Mouse (Mus musculus): ENCODE data around the gene Hspa4. TPM values are rescaled to one million over a fixed set of nuclear protein-coding genes. Genes with fewer than 3 reads are reported as not detected.
"Not testable (repeated sequence)": the region's sequence is repeated elsewhere in the genome, so short reads cannot be mapped to it uniquely, and the experiment has no call there.

Gene Hspa4
- polyA plus RNA-seq, 1 experiment from 2014 or later: 52.6 TPM

- Histone ChIP-seq H3K27ac (ENCODE audit: low read length) (no peak overlapping the region), H3K36me3 (ENCODE audit: control insufficient read depth, insufficient read depth) (no peaks in the 10 kb centered on the region), H3K27me3 (replicated peaks; ENCODE audit: control insufficient read depth, insufficient read depth, low read length) (no peaks in the 10 kb centered on the region), H3K9me3 (ENCODE audit: control insufficient read depth, low read length) (no peaks in the 10 kb centered on the region), H3K9ac (replicated peaks; ENCODE audit: low read depth, low read length) (peak overlapping the region; percentile 45; the same call in 1 of the 2 replicates), H3K4me3 (replicated peaks; ENCODE audit: low read length) (no peak overlapping the region), H3K4me1 (replicated peaks; ENCODE audit: control insufficient read depth, insufficient read depth, low read length) (peaks cover 32% of the 10 kb centered on the region), H3K4me2 (ENCODE audit: low read length) (peak overlapping the region; percentile 95; the same call in 1 of the 2 replicates)
- WGBS: 83% methylated on average over 7 of the region's 7 CpGs
- no peak for ATAC-seq
These were observed 2.1 kb downstream of the Hspa4 start for GRCm38 (mm10) chr11:53297947-53298860.

- no peaks in the 10 kb centered on the region for H3K27me3 ChIP-seq (replicated peaks; ENCODE audit: control insufficient read depth, insufficient read depth, low read length)
- WGBS: 77% methylated on average over 4 of the region's 4 CpGs
These were observed 3.4 kb downstream of the Hspa4 start for GRCm38 (mm10) chr11:53296880-53297279.

GRCm38 (mm10) chr11:53294441-53294840 is 5.8 kb downstream of the Hspa4 start:
- no peak for ATAC-seq
- no peaks in the 10 kb centered on the region for H3K9me3 ChIP-seq (ENCODE audit: control insufficient read depth, low read length)
- WGBS: 93% methylated on average over 5 of the region's 5 CpGs
- no peak overlapping the region for H3K4me2 ChIP-seq (ENCODE audit: low read length)
- H3K9ac ChIP-seq (replicated peaks; ENCODE audit: low read depth, low read length): no peak overlapping the region
- H3K4me3 ChIP-seq (replicated peaks; ENCODE audit: low read length): no peak overlapping the region
- H3K27ac ChIP-seq (ENCODE audit: low read length): no peak overlapping the region
- H3K36me3 ChIP-seq (ENCODE audit: control insufficient read depth, insufficient read depth): peaks cover 8% of the 10 kb centered on the region
- H3K4me1 ChIP-seq (replicated peaks; ENCODE audit: control insufficient read depth, insufficient read depth, low read length): peaks cover 23% of the 10 kb centered on the region
- H3K27me3 ChIP-seq (replicated peaks; ENCODE audit: control insufficient read depth, insufficient read depth, low read length): no peaks in the 10 kb centered on the region

More at GRCm38 (mm10) chr11:53296880-53297279, 3.4 kb downstream of the Hspa4 start:
- Histone ChIP-seq H3K9ac (replicated peaks; ENCODE audit: low read depth, low read length) (no peak overlapping the region), H3K4me2 (ENCODE audit: low read length) (no peak overlapping the region), H3K9me3 (ENCODE audit: control insufficient read depth, low read length) (no peaks in the 10 kb centered on the region), H3K4me1 (replicated peaks; ENCODE audit: control insufficient read depth, insufficient read depth, low read length) (peaks cover 32% of the 10 kb centered on the region), H3K27ac (ENCODE audit: low read length) (no peak overlapping the region), H3K4me3 (replicated peaks; ENCODE audit: low read length) (no peak overlapping the region), H3K36me3 (ENCODE audit: control insufficient read depth, insufficient read depth) (no peaks in the 10 kb centered on the region)
- ATAC-seq: no peak

GRCm38 (mm10) chr11:53290871-53291270 is 9.4 kb downstream of the Hspa4 start:
- no peaks in the 10 kb centered on the region for H3K9me3 ChIP-seq (ENCODE audit: control insufficient read depth, low read length)
- H3K27ac ChIP-seq (ENCODE audit: low read length): no peak overlapping the region
- no peaks in the 10 kb centered on the region for H3K4me1 ChIP-seq (replicated peaks; ENCODE audit: control insufficient read depth, insufficient read depth, low read length)
- H3K27me3 ChIP-seq (replicated peaks; ENCODE audit: control insufficient read depth, insufficient read depth, low read length): no peaks in the 10 kb centered on the region
- WGBS: 91% methylated on average over 11 of the region's 11 CpGs
- H3K9ac ChIP-seq (replicated peaks; ENCODE audit: low read depth, low read length): no peak overlapping the region
- H3K4me2 ChIP-seq (ENCODE audit: low read length): no peak overlapping the region
- H3K4me3 ChIP-seq (replicated peaks; ENCODE audit: low read length): no peak overlapping the region
- peaks cover 24% of the 10 kb centered on the region for H3K36me3 ChIP-seq (ENCODE audit: control insufficient read depth, insufficient read depth)
- no peak for ATAC-seq

- not testable (repeated sequence) for H3K9me3 ChIP-seq (ENCODE audit: control insufficient read depth, low read length); H3K4me2 ChIP-seq (ENCODE audit: low read length); H3K27ac ChIP-seq (ENCODE audit: low read length); H3K27me3 ChIP-seq (replicated peaks; ENCODE audit: control insufficient read depth, insufficient read depth, low read length); H3K4me3 ChIP-seq (replicated peaks; ENCODE audit: low read length); H3K4me1 ChIP-seq (replicated peaks; ENCODE audit: control insufficient read depth, insufficient read depth, low read length); ATAC-seq; H3K9ac ChIP-seq (replicated peaks; ENCODE audit: low read depth, low read length)
- peaks cover 26% of the 10 kb centered on the region for H3K36me3 ChIP-seq (ENCODE audit: control insufficient read depth, insufficient read depth)
- 98% methylated on average over 2 of the region's 2 CpGs for WGBS
These were observed 10.1 kb downstream of the Hspa4 start for GRCm38 (mm10) chr11:53290187-53290586.

- Histone ChIP-seq H3K36me3 (ENCODE audit: control insufficient read depth, insufficient read depth) (peaks cover 31% of the 10 kb centered on the region), H3K9me3 (ENCODE audit: control insufficient read depth, low read length) (no peaks in the 10 kb centered on the region), H3K4me2 (ENCODE audit: low read length) (no peak overlapping the region), H3K27ac (ENCODE audit: low read length) (no peak overlapping the region), H3K27me3 (replicated peaks; ENCODE audit: control insufficient read depth, insufficient read depth, low read length) (no peaks in the 10 kb centered on the region), H3K4me1 (replicated peaks; ENCODE audit: control insufficient read depth, insufficient read depth, low read length) (no peaks in the 10 kb centered on the region), H3K9ac (replicated peaks; ENCODE audit: low read depth, low read length) (no peak overlapping the region), H3K4me3 (replicated peaks; ENCODE audit: low read length) (no peak overlapping the region)
- no peak for ATAC-seq
- 94% methylated on average over 6 of the region's 6 CpGs for WGBS
These were observed 14.4 kb downstream of the Hspa4 start for GRCm38 (mm10) chr11:53285885-53286284.

- Histone ChIP-seq H3K4me3 (replicated peaks; ENCODE audit: low read length) (no peak overlapping the region), H3K4me2 (ENCODE audit: low read length) (no peak overlapping the region), H3K9me3 (ENCODE audit: control insufficient read depth, low read length) (no peaks in the 10 kb centered on the region), H3K4me1 (replicated peaks; ENCODE audit: control insufficient read depth, insufficient read depth, low read length) (no peaks in the 10 kb centered on the region), H3K27me3 (replicated peaks; ENCODE audit: control insufficient read depth, insufficient read depth, low read length) (no peaks in the 10 kb centered on the region), H3K36me3 (ENCODE audit: control insufficient read depth, insufficient read depth) (peaks cover 24% of the 10 kb centered on the region), H3K27ac (ENCODE audit: low read length) (no peak overlapping the region), H3K9ac (replicated peaks; ENCODE audit: low read depth, low read length) (no peak overlapping the region)
- no peak for ATAC-seq
- 87% methylated on average over 4 of the region's 4 CpGs for WGBS
These were observed 21.8 kb downstream of the Hspa4 start for GRCm38 (mm10) chr11:53278411-53278810.

- no peak for ATAC-seq
- H3K27ac ChIP-seq (ENCODE audit: low read length): no peak overlapping the region
- H3K36me3 ChIP-seq (ENCODE audit: control insufficient read depth, insufficient read depth): peaks cover 39% of the 10 kb centered on the region
- H3K4me3 ChIP-seq (replicated peaks; ENCODE audit: low read length): no peak overlapping the region
- H3K4me1 ChIP-seq (replicated peaks; ENCODE audit: control insufficient read depth, insufficient read depth, low read length): no peaks in the 10 kb centered on the region
- 96% methylated on average over 3 of the region's 3 CpGs for WGBS
- H3K27me3 ChIP-seq (replicated peaks; ENCODE audit: control insufficient read depth, insufficient read depth, low read length): no peaks in the 10 kb centered on the region
- H3K9me3 ChIP-seq (ENCODE audit: control insufficient read depth, low read length): no peaks in the 10 kb centered on the region
- no peak overlapping the region for H3K9ac ChIP-seq (replicated peaks; ENCODE audit: low read depth, low read length)
- H3K4me2 ChIP-seq (ENCODE audit: low read length): no peak overlapping the region
These were observed 24.9 kb downstream of the Hspa4 start for GRCm38 (mm10) chr11:53275358-53275757.

- 90% methylated on average over 5 of the region's 5 CpGs for WGBS
- no peak overlapping the region for H3K4me2 ChIP-seq (ENCODE audit: low read length)
- H3K4me3 ChIP-seq (replicated peaks; ENCODE audit: low read length): no peak overlapping the region
- H3K36me3 ChIP-seq (ENCODE audit: control insufficient read depth, insufficient read depth): peaks cover 45% of the 10 kb centered on the region
- no peak overlapping the region for H3K9ac ChIP-seq (replicated peaks; ENCODE audit: low read depth, low read length)
- H3K9me3 ChIP-seq (ENCODE audit: control insufficient read depth, low read length): no peaks in the 10 kb centered on the region
- ATAC-seq: no peak
- no peaks in the 10 kb centered on the region for H3K27me3 ChIP-seq (replicated peaks; ENCODE audit: control insufficient read depth, insufficient read depth, low read length)
- H3K27ac ChIP-seq (ENCODE audit: low read length): no peak overlapping the region
- no peaks in the 10 kb centered on the region for H3K4me1 ChIP-seq (replicated peaks; ENCODE audit: control insufficient read depth, insufficient read depth, low read length)
These were observed 26.9 kb downstream of the Hspa4 start for GRCm38 (mm10) chr11:53273313-53273712.
